ENCODE assay signal across 27 mouse cellular contexts in genomic region chr1:193518840-193519239, GRCm38 (mm10).
A peak's percentile ranks its signal among the peaks of the same experiment; 100 is the strongest.
DNase-seq lines count a peak whose midpoint lies in the region; ATAC-seq and TF ChIP-seq lines count a peak whose summit lies in the region.
"Had no signal": no experiment of that assay in that cellular context is flagged by ENCODE, and none has a peak within 500 bp of the region (broad histone marks: within the 10 kb centered on the region; RNA-seq: fewer than 3 reads in every experiment).

No protein-coding gene starts in this region.

- DNase-seq in intestine, embryonic 14.5 days (ENCODE audit: low spot score): no peak
- DNase-seq in lung, embryonic 14.5 days: no peak
- no peak for DNase-seq in lung, adult 2 months
- DNase-seq in heart, adult 2 months: no peak
- no peak for DNase-seq in liver
- DNase-seq: adrenal gland, adult 8-10 months; cerebellum, adult 2 months; cerebellum, postnatal 14 days; gastrocnemius, postnatal 10 days; heart, postnatal 14 days; kidney, adult 2 months; layer of hippocampus, adult 9-11 months; lung, postnatal 4 days; thymus, adult 2 months; thymus, postnatal 36 days had no signal

- no peak overlapping the region for H3K4me2 ChIP-seq in intestine, embryonic 14.5 days (ENCODE audit: low read length)
- no peak overlapping the region for H3K4me2 ChIP-seq in intestine, postnatal 0 days (replicated peaks; ENCODE audit: low read depth)
- no peak overlapping the region for H3K4me2 ChIP-seq in lung, embryonic 14.5 days
- H3K4me2 ChIP-seq in stomach, embryonic 14.5 days (replicated peaks; ENCODE audit: low read depth, low read length): no peak overlapping the region
- H3K4me2 ChIP-seq: embryonic facial prominence, embryonic 12.5 days; forebrain, embryonic 13.5 days; hindbrain, embryonic 15.5 days; limb, embryonic 12.5 days; liver, embryonic 11.5 days; midbrain, embryonic 12.5 days had no signal

- no peaks in the 10 kb centered on the region for H3K36me3 ChIP-seq in intestine, embryonic 14.5 days (ENCODE audit: control insufficient read depth, insufficient read depth, low read length)
- no peaks in the 10 kb centered on the region for H3K36me3 ChIP-seq in intestine, postnatal 0 days (ENCODE audit: control insufficient read depth, insufficient read depth)
- no peaks in the 10 kb centered on the region for H3K36me3 ChIP-seq in lung, embryonic 14.5 days (ENCODE audit: insufficient read depth)
- H3K36me3 ChIP-seq in stomach, embryonic 14.5 days (ENCODE audit: control insufficient read depth, insufficient read depth, low read length): no peaks in the 10 kb centered on the region
- H3K36me3 ChIP-seq in heart, adult 2 months (ENCODE audit: control insufficient read depth, insufficient read depth, low read length): no peaks in the 10 kb centered on the region
- H3K36me3 ChIP-seq: embryonic facial prominence, embryonic 12.5 days; hindbrain, embryonic 10.5 days; hindbrain, embryonic 15.5 days; limb, embryonic 12.5 days; midbrain, embryonic 12.5 days had no signal

- TF ChIP-seq POLR2A in lung, adult 2 months (IDR thresholded peaks at IDR 0.05; ENCODE audit: borderline replicate concordance, extremely low read depth, low read depth, low read length): no peak
- no peak for TF ChIP-seq POLR2A in heart, adult 2 months (IDR thresholded peaks at IDR 0.05; ENCODE audit: insufficient read depth, low read depth, low read length)

- H3K27me3 ChIP-seq in intestine, embryonic 14.5 days (replicated peaks; ENCODE audit: control insufficient read depth, insufficient read depth, low read length): no peaks in the 10 kb centered on the region
- H3K27me3 ChIP-seq in intestine, postnatal 0 days (replicated peaks; ENCODE audit: control insufficient read depth, insufficient read depth, low read length): no peaks in the 10 kb centered on the region
- no peaks in the 10 kb centered on the region for H3K27me3 ChIP-seq in lung, embryonic 14.5 days (ENCODE audit: insufficient read depth, low read length)
- no peaks in the 10 kb centered on the region for H3K27me3 ChIP-seq in stomach, embryonic 14.5 days (ENCODE audit: control insufficient read depth, insufficient read depth, low read length)
- no peaks in the 10 kb centered on the region for H3K27me3 ChIP-seq in heart, adult 2 months (ENCODE audit: control insufficient read depth, insufficient read depth, low read length)
- H3K27me3 ChIP-seq: embryonic facial prominence, embryonic 12.5 days; forebrain, embryonic 13.5 days; hindbrain, embryonic 15.5 days; limb, embryonic 12.5 days; midbrain, embryonic 12.5 days had no signal

- intact Hi-C loops in heart, adult 2 months (cut with DNase I): no loop called here

- no peaks in the 10 kb centered on the region for H3K9me3 ChIP-seq in intestine, embryonic 14.5 days (ENCODE audit: control insufficient read depth, low read length)
- H3K9me3 ChIP-seq in intestine, postnatal 0 days (ENCODE audit: control insufficient read depth): no peaks in the 10 kb centered on the region
- no peaks in the 10 kb centered on the region for H3K9me3 ChIP-seq in lung, embryonic 14.5 days (ENCODE audit: low read depth, low read length)
- no peaks in the 10 kb centered on the region for H3K9me3 ChIP-seq in stomach, embryonic 14.5 days (ENCODE audit: control insufficient read depth, low read depth, low read length)
- H3K9me3 ChIP-seq: embryonic facial prominence, embryonic 12.5 days; forebrain, embryonic 13.5 days; hindbrain, embryonic 10.5 days; hindbrain, embryonic 15.5 days; limb, embryonic 12.5 days; megakaryocyte, embryonic 14.5 days; midbrain, embryonic 12.5 days had no signal

- 37% methylated on average over 1 of the region's 1 CpGs for WGBS in intestine, embryonic 14.5 days
- WGBS in intestine, postnatal 0 days: 76% methylated on average over 1 of the region's 1 CpGs
- 63% methylated on average over 1 of the region's 1 CpGs for WGBS in lung, embryonic 14.5 days
- WGBS in lung, adult 2 months: 62% methylated on average over 1 of the region's 1 CpGs
- 46% methylated on average over 1 of the region's 1 CpGs for WGBS in stomach, embryonic 14.5 days
- WGBS in heart, adult 2 months: 92% methylated on average over 1 of the region's 1 CpGs

- peaks cover 31% of the 10 kb centered on the region; the same call in 1 of the 2 replicates for H3K4me1 ChIP-seq in intestine, embryonic 14.5 days (replicated peaks; ENCODE audit: control insufficient read depth, insufficient read depth, low read length)
- 0 out of 2 replicates have a peak, but pooled peaks cover 1% of the 10 kb centered on the region for H3K4me1 ChIP-seq in intestine, postnatal 0 days (replicated peaks; ENCODE audit: control insufficient read depth, insufficient read depth, low read length)
- peaks cover 11% of the 10 kb centered on the region; the same call in 1 of the 2 replicates for H3K4me1 ChIP-seq in lung, embryonic 14.5 days (ENCODE audit: insufficient read depth)
- no peaks in the 10 kb centered on the region; the same call in 1 of the 2 replicates for H3K4me1 ChIP-seq in lung, adult 2 months (ENCODE audit: control insufficient read depth, insufficient read depth, low read length)
- peaks cover 16% of the 10 kb centered on the region for H3K4me1 ChIP-seq in stomach, embryonic 14.5 days (ENCODE audit: control insufficient read depth, insufficient read depth, low read length)
- no peaks in the 10 kb centered on the region for H3K4me1 ChIP-seq in heart, adult 2 months (ENCODE audit: control insufficient read depth, insufficient read depth, low read length)
- H3K4me1 ChIP-seq: forebrain, embryonic 13.5 days; hindbrain, embryonic 15.5 days; megakaryocyte, embryonic 14.5 days had no signal

- TF ChIP-seq EP300 in heart, adult 2 months (IDR thresholded peaks at IDR 0.05; ENCODE audit: insufficient read depth, low read depth, low read length): no peak

- peak overlapping the region; percentile 43; the same call in 1 of the 2 replicates for H3K27ac ChIP-seq in intestine, embryonic 14.5 days (ENCODE audit: low read depth)
- no peak overlapping the region for H3K27ac ChIP-seq in intestine, postnatal 0 days (ENCODE audit: low read depth, low read length)
- peak overlapping the region; percentile 21 for H3K27ac ChIP-seq in lung, embryonic 14.5 days (ENCODE audit: low read depth)
- H3K27ac ChIP-seq in stomach, embryonic 14.5 days (ENCODE audit: low read length): peak overlapping the region; percentile 50; the same call in 1 of the 2 replicates
- no peak overlapping the region for H3K27ac ChIP-seq in heart, adult 2 months
- H3K27ac ChIP-seq: embryonic facial prominence, embryonic 12.5 days; forebrain, embryonic 13.5 days; hindbrain, embryonic 10.5 days; hindbrain, embryonic 15.5 days; midbrain, embryonic 12.5 days had no signal

- no peak overlapping the region for H3K9ac ChIP-seq in intestine, embryonic 14.5 days (ENCODE audit: low read length)
- no peak overlapping the region for H3K9ac ChIP-seq in intestine, postnatal 0 days (ENCODE audit: low read depth, low read length)
- no peak overlapping the region for H3K9ac ChIP-seq in lung, embryonic 14.5 days
- no peak overlapping the region for H3K9ac ChIP-seq in stomach, embryonic 14.5 days (replicated peaks; ENCODE audit: low read depth, low read length)
- no peak overlapping the region for H3K9ac ChIP-seq in heart, adult 2 months (ENCODE audit: low read depth, low read length)
- H3K9ac ChIP-seq: embryonic facial prominence, embryonic 12.5 days; forebrain, embryonic 13.5 days; hindbrain, embryonic 15.5 days; limb, embryonic 12.5 days; midbrain, embryonic 12.5 days had no signal

- H3K4me3 ChIP-seq in intestine, embryonic 14.5 days (ENCODE audit: low read depth, low read length): no peak overlapping the region
- H3K4me3 ChIP-seq in intestine, postnatal 0 days (ENCODE audit: low read depth, low read length): no peak overlapping the region
- H3K4me3 ChIP-seq in lung, embryonic 14.5 days (ENCODE audit: low read depth, low read length): no peak overlapping the region
- H3K4me3 ChIP-seq in lung, adult 2 months (replicated peaks; ENCODE audit: extremely low read depth, low read depth, low read length): no peak overlapping the region
- H3K4me3 ChIP-seq in stomach, embryonic 14.5 days (ENCODE audit: low read depth, low read length): no peak overlapping the region
- H3K4me3 ChIP-seq in heart, adult 2 months: no peak overlapping the region
- H3K4me3 ChIP-seq: embryonic facial prominence, embryonic 12.5 days; forebrain, embryonic 13.5 days; hindbrain, embryonic 10.5 days; hindbrain, embryonic 15.5 days; limb, embryonic 12.5 days; megakaryocyte, embryonic 14.5 days; midbrain, embryonic 12.5 days had no signal

- no peak for TF ChIP-seq CTCF in intestine, postnatal 0 days (IDR thresholded peaks at IDR 0.05; ENCODE audit: low read depth)
- TF ChIP-seq CTCF in lung, embryonic 14.5 days (IDR thresholded peaks at IDR 0.05; ENCODE audit: low read depth): no peak
- TF ChIP-seq CTCF in lung, adult 2 months (IDR thresholded peaks at IDR 0.05; ENCODE audit: insufficient read depth, low read length): no peak
- TF ChIP-seq CTCF in heart, adult 2 months (IDR thresholded peaks at IDR 0.05): no peak

- ATAC-seq in intestine, embryonic 14.5 days (replicated peaks; ENCODE audit: low FRiP score, low TSS enrichment, low read depth): no peak
- no peak for ATAC-seq in intestine, postnatal 0 days
- no peak for ATAC-seq in lung, embryonic 14.5 days (ENCODE audit: insufficient read depth)
- ATAC-seq in stomach, embryonic 14.5 days (ENCODE audit: insufficient number of reproducible peaks, insufficient read depth, low FRiP score, low read depth): no peak
- ATAC-seq: forebrain, embryonic 13.5 days; inflammation-experienced regulatory T-cells, adult 6 months; lung, postnatal 0 days had no signal

- H3K79me2 ChIP-seq in heart, adult 2 months (replicated peaks; ENCODE audit: control insufficient read depth, insufficient read depth, low read length): no peaks in the 10 kb centered on the region

Comparison
In these comparisons a context has a peak if more than half of its experiments do, and no peak if none do; other contexts are left out.
1. H3K27ac ChIP-seq: peak in intestine, embryonic 14.5 days (single experiment), lung, embryonic 14.5 days (single experiment) and stomach, embryonic 14.5 days (single experiment); none in intestine, postnatal 0 days (single experiment) and heart, adult 2 months (single experiment).